Mouse (Mus musculus) G1E (cell line): Measurements from ENCODE around the gene Gm28036. TPM values are rescaled to one million over a fixed set of nuclear protein-coding genes. Genes with fewer than 3 reads are reported as not detected.

Experiments used
- ATAC-seq: 2 replicates; pipeline ENCODE4 v1.8.0; 2016; ENCODE audit warnings: mild to moderate bottlenecking; ENCODE audit not compliant: insufficient number of reproducible peaks, poor library complexity, low FRiP score, severe bottlenecking; ENCODE audit errors: extremely low read depth
- DNase-seq: peaks from one replicate; pipeline ENCODE4 v3.0.0; 2012; ENCODE audit warnings: low spot score
- H3K27me3 ChIP-seq: 2 replicates; pipeline ENCODE4 v1.6.1; 2012; ENCODE audit warnings: mild to moderate bottlenecking, low read length, inconsistent platforms; ENCODE audit not compliant: insufficient read depth
- H3K36me3 ChIP-seq: replicated peaks from 2 replicates; pipeline ENCODE3; 2012; ENCODE audit warnings: mild to moderate bottlenecking, inconsistent platforms
- H3K4me1 ChIP-seq: 2 replicates; pipeline ENCODE4 v1.6.1; 2012; ENCODE audit warnings: low read depth, low read length, inconsistent platforms, mixed read lengths; ENCODE audit not compliant: insufficient read depth
- H3K4me3 ChIP-seq: 2 replicates; pipeline ENCODE4 v1.5.1; 2012; ENCODE audit warnings: low read depth, mild to moderate bottlenecking, inconsistent platforms, low read length, moderate library complexity, mixed read lengths
- H3K9me3 ChIP-seq: replicated peaks from 2 replicates; pipeline ENCODE4 v1.6.1; 2012; ENCODE audit warnings: inconsistent platforms
- CTCF ChIP-seq: IDR thresholded peaks from 2 replicates; pipeline ENCODE4 v1.5.1; 2012; ENCODE audit warnings: low read depth, low read length, inconsistent platforms, mixed read lengths
- GATA1 ChIP-seq: IDR thresholded peaks from 2 replicates; pipeline ENCODE4 v1.6.1; 2012; ENCODE audit warnings: borderline replicate concordance, low read length, inconsistent platforms, mixed read lengths
- GATA2 ChIP-seq: IDR thresholded peaks from 2 replicates; pipeline ENCODE4 v1.6.1; 2012; ENCODE audit warnings: low read depth, low read length, inconsistent platforms, borderline replicate concordance
- POLR2AphosphoS5 ChIP-seq: IDR thresholded peaks from 2 replicates; pipeline ENCODE4 v1.6.1; 2012; ENCODE audit warnings: low read depth, low read length, inconsistent platforms; ENCODE audit not compliant: insufficient replicate concordance
- TAL1 ChIP-seq: conservative IDR thresholded peaks from 2 replicates; pipeline ENCODE4 v1.6.1; 2012; ENCODE audit warnings: low read depth, low read length, inconsistent platforms, mixed read lengths
- polyA plus RNA-seq: library from polyadenylated mRNA; stranded (reverse); fragments of >175 nt; gene quantifications from 2 replicates; pipeline ENCODE4 v1.2.3, GENCODE M21; 2012
- total RNA-seq, 2 experiments: library from RNA; stranded (forward) in 1 of 2; stranded (reverse) in 1 of 2; fragments of 200-1000 nt in 1 of 2; fragments of >200 nt in 1 of 2; fragmentation: Nextera tagmentation in 1 of 2; gene quantifications; 2 replicates each; pipeline ENCODE4 v1.2.3; 2014 to 2017

Gm28036 gene
- total RNA-seq (2014; fragmentation: Nextera tagmentation) (17.3 and 17.6 TPM in 2 replicates), total RNA-seq (2017) (12.0 and 15.6 TPM in 2 replicates), polyA plus RNA-seq (9.0 and 13.5 TPM in 2 replicates)

- Histone ChIP-seq H3K4me1 (no peaks in the 10 kb centered on the region; the same call in 1 of the 2 replicates), H3K4me3 (no peak within 1 kb of the TSS), H3K9me3 (no peaks in the 10 kb centered on the region), H3K36me3 (peaks cover 87% of the 10 kb centered on the region), H3K27me3 (no peaks in the 10 kb centered on the region)
- DNase-seq (no peak), ATAC-seq (no peak)
- TF ChIP-seq GATA2 (no peak), GATA1 (no peak), TAL1 (no peak), POLR2AphosphoS5 (no peak), CTCF (no peak)
Measured at GRCm38 (mm10) chr2:156126992-156127391, at the start of gene Gm28036. Gene Gm28036, minus strand, starts transcription at chr2:156127092.

- ATAC-seq (no peak), DNase-seq (no peak)
- TF ChIP-seq TAL1 (no peak), POLR2AphosphoS5 (no peak), CTCF (no peak), GATA2 (no peak), GATA1 (no peak)
- no peaks in the 10 kb centered on the region for H3K9me3 ChIP-seq
- H3K4me3 ChIP-seq: no peak overlapping the region
- no peaks in the 10 kb centered on the region for H3K27me3 ChIP-seq
- H3K36me3 ChIP-seq: peaks cover 85% of the 10 kb centered on the region
- H3K4me1 ChIP-seq: peaks cover 26% of the 10 kb centered on the region; the same call in 1 of the 2 replicates
Measured at GRCm38 (mm10) chr2:156166557-156166956, 39.7 kb upstream of the Gm28036 start.

- DNase-seq: no peak
- ATAC-seq: no peak
- TF ChIP-seq TAL1: no peak
- TF ChIP-seq GATA2: no peak
- no peak for TF ChIP-seq POLR2AphosphoS5
- no peak for TF ChIP-seq CTCF
- no peak for TF ChIP-seq GATA1
- H3K9me3 ChIP-seq: no peaks in the 10 kb centered on the region
- no peak overlapping the region for H3K4me3 ChIP-seq
- H3K36me3 ChIP-seq: peaks cover 90% of the 10 kb centered on the region
- no peaks in the 10 kb centered on the region for H3K27me3 ChIP-seq
- H3K4me1 ChIP-seq: peaks cover 28% of the 10 kb centered on the region; the same call in 1 of the 2 replicates
Measured at GRCm38 (mm10) chr2:156165478-156165877, 38.6 kb upstream of the Gm28036 start.

- Histone ChIP-seq H3K27me3 (no peaks in the 10 kb centered on the region), H3K4me1 (peaks cover 14% of the 10 kb centered on the region), H3K36me3 (peaks cover 80% of the 10 kb centered on the region), H3K4me3 (no peak overlapping the region), H3K9me3 (no peaks in the 10 kb centered on the region)
- ATAC-seq: no peak
- DNase-seq: no peak
- TF ChIP-seq POLR2AphosphoS5 (no peak), CTCF (no peak), GATA1 (no peak), TAL1 (no peak), GATA2 (no peak)
Measured at GRCm38 (mm10) chr2:156151538-156151937, 24.6 kb upstream of the Gm28036 start.

- no peak for DNase-seq
- Histone ChIP-seq H3K27me3 (no peaks in the 10 kb centered on the region), H3K9me3 (no peaks in the 10 kb centered on the region), H3K4me3 (no peak overlapping the region), H3K4me1 (peaks cover 28% of the 10 kb centered on the region), H3K36me3 (peaks cover 55% of the 10 kb centered on the region)
- ATAC-seq: no peak
- TF ChIP-seq TAL1 (no peak), CTCF (no peak), GATA2 (no peak), GATA1 (no peak), POLR2AphosphoS5 (no peak)
Measured at GRCm38 (mm10) chr2:156147316-156147915, 20.5 kb upstream of the Gm28036 start.

- Histone ChIP-seq H3K9me3 (no peaks in the 10 kb centered on the region), H3K27me3 (no peaks in the 10 kb centered on the region), H3K36me3 (peaks cover 54% of the 10 kb centered on the region), H3K4me1 (peaks cover 29% of the 10 kb centered on the region), H3K4me3 (no peak overlapping the region)
- TF ChIP-seq GATA2: no peak
- TF ChIP-seq TAL1: no peak
- DNase-seq: no peak
- ATAC-seq: no peak
Measured at GRCm38 (mm10) chr2:156146272-156146989, 19.5 kb upstream of the Gm28036 start.

GRCm38 (mm10) chr2:156145486-156146130 is 18.7 kb upstream of the Gm28036 start:
- TF ChIP-seq GATA2 (no peak), CTCF (no peak), POLR2AphosphoS5 (no peak), GATA1 (no peak), TAL1 (no peak)
- no peaks in the 10 kb centered on the region for H3K9me3 ChIP-seq
- ATAC-seq: no peak
- DNase-seq: no peak
- H3K4me1 ChIP-seq: peaks cover 29% of the 10 kb centered on the region
- peak overlapping the region; percentile 35; the same call in 1 of the 2 replicates for H3K4me3 ChIP-seq
- peaks cover 51% of the 10 kb centered on the region for H3K36me3 ChIP-seq
- no peaks in the 10 kb centered on the region for H3K27me3 ChIP-seq
